Mouse (Mus musculus) C2C12 (cell line): ENCODE data around the gene Olfr772. TPM values are rescaled to one million over a fixed set of nuclear protein-coding genes. Genes with fewer than 3 reads are reported as not detected.
"Not testable (repeated sequence)": the region's sequence is repeated elsewhere in the genome, so short reads cannot be mapped to it uniquely, and the experiment has no call there.

ENCODE experiments used
- H3K27me3 ChIP-seq: one replicate; pipeline ENCODE4 v1.6.1; 2011; ENCODE audit not compliant: control insufficient read depth, insufficient read depth, insufficient read length
- H3K36me3 ChIP-seq: one replicate; pipeline ENCODE4 v1.6.1; 2011; ENCODE audit not compliant: control insufficient read depth, insufficient read depth
- H3K4me3 ChIP-seq: one replicate; pipeline ENCODE4 v1.5.1; 2011; ENCODE audit warnings: mild to moderate bottlenecking, control low read depth; ENCODE audit not compliant: poor library complexity, insufficient read depth, severe bottlenecking
- H3K79me2 ChIP-seq: one replicate; pipeline ENCODE4 v1.6.1; 2011; ENCODE audit not compliant: control insufficient read depth, insufficient read depth
- H3K79me3 ChIP-seq: one replicate; pipeline ENCODE4 v1.6.1; 2011; ENCODE audit warnings: low read depth, control low read depth
- H3ac ChIP-seq: one replicate; pipeline ENCODE3; 2011; ENCODE audit warnings: low read depth; ENCODE audit not compliant: control insufficient read depth, insufficient read length
- CEBPB ChIP-seq: IDR thresholded peaks from one replicate; pipeline ENCODE4 v1.6.1; 2011; ENCODE audit warnings: low read depth, mild to moderate bottlenecking, control low read depth, moderate library complexity
- CTCF ChIP-seq: IDR thresholded peaks from one replicate; pipeline ENCODE4 v1.5.1; 2011; ENCODE audit not compliant: control insufficient read depth, insufficient read depth, insufficient read length
- MAX ChIP-seq: IDR thresholded peaks from one replicate; pipeline ENCODE4 v1.6.1; 2011; ENCODE audit warnings: mild to moderate bottlenecking, control low read depth
- long read RNA-seq, 2 experiments: library from polyadenylated mRNA; unstranded; transcript quantifications; one replicate each; pipeline ENCODE4 v2.0.0; 2019 to 2020
- polyA plus RNA-seq: library from polyadenylated mRNA; unstranded; fragments of >200 nt; fragmentation: generic; extraction: Trizol; gene quantifications from one replicate; pipeline ENCODE4 v1.2.1, GENCODE M21; 2012; ENCODE audit warnings: missing spikeins

The Olfr772 gene
- polyA plus RNA-seq = not detected
- long read RNA-seq, experiment 1 = 0 reads
- long read RNA-seq, experiment 2 = 0 reads

- not testable (repeated sequence) for H3ac ChIP-seq
Observed at GRCm38 (mm10) chr10:129177821-129178220, at the start of gene Olfr772. TSS of gene Olfr772 (minus strand) at chr10:129177921.

GRCm38 (mm10) chr10:129187319-129187718 is 9.6 kb upstream of the Olfr772 start, which contains the start of gene Olfr773:
TSS of gene Olfr773 (minus strand) at chr10:129187419.
- H3K27me3 ChIP-seq, H3ac ChIP-seq, H3K36me3 ChIP-seq, H3K4me3 ChIP-seq, H3K79me2 ChIP-seq, H3K79me3 ChIP-seq: not testable (repeated sequence)

More at GRCm38 (mm10) chr10:129177821-129178220, at the start of gene Olfr772:
- H3K79me2 ChIP-seq, H3K79me3 ChIP-seq, H3K36me3 ChIP-seq, H3K27me3 ChIP-seq, H3K4me3 ChIP-seq: not testable (repeated sequence)

- Histone ChIP-seq H3K79me3 (no peaks in the 10 kb centered on the region), H3K27me3 (no peaks in the 10 kb centered on the region), H3K36me3 (no peaks in the 10 kb centered on the region), H3K4me3 (no peak within 1 kb of the TSS), H3ac (no peak within 1 kb of the TSS), H3K79me2 (no peaks in the 10 kb centered on the region)
- TF ChIP-seq MAX = no peak
- TF ChIP-seq CTCF = no peak
Observed at GRCm38 (mm10) chr10:129164651-129165050, 13.1 kb downstream of the Olfr772 start, which contains the start of gene Olfr771. TSS of gene Olfr771 (minus strand) at chr10:129164751.

- Histone ChIP-seq H3K4me3 (no peak within 1 kb of the TSS), H3ac (no peak within 1 kb of the TSS), H3K79me2 (no peaks in the 10 kb centered on the region), H3K79me3 (no peaks in the 10 kb centered on the region), H3K27me3 (no peaks in the 10 kb centered on the region), H3K36me3 (no peaks in the 10 kb centered on the region)
- no peak for TF ChIP-seq CEBPB
Observed at GRCm38 (mm10) chr10:129138898-129139297, 38.8 kb downstream of the Olfr772 start, which contains the start of gene Olfr770. TSS of gene Olfr770 (minus strand) at chr10:129138998.

Other genes with a start within 250 kb of the Olfr772 start
- 100 TPM for gene Itga7, start 244.1 kb downstream of the Olfr772 start, polyA plus RNA-seq
- not detected for gene Mettl7b, start 216.9 kb downstream of the Olfr772 start, polyA plus RNA-seq
- gene Olfr9, start 188.5 kb downstream of the Olfr772 start, polyA plus RNA-seq = not detected
- not detected for gene Olfr763, start 167.1 kb downstream of the Olfr772 start, polyA plus RNA-seq
- not detected for gene Olfr764-ps1, start 138.0 kb downstream of the Olfr772 start, polyA plus RNA-seq
- not detected for gene Olfr765, start 127.9 kb downstream of the Olfr772 start, polyA plus RNA-seq
- gene Olfr766-ps1, start 108.9 kb downstream of the Olfr772 start, polyA plus RNA-seq = not detected
- not detected for gene Olfr767, start 95.0 kb downstream of the Olfr772 start, polyA plus RNA-seq
- gene Olfr768, start 78.5 kb downstream of the Olfr772 start, polyA plus RNA-seq = not detected
- gene Olfr769, start 60.1 kb downstream of the Olfr772 start, polyA plus RNA-seq = not detected
- not detected for gene Olfr770, start 38.9 kb downstream of the Olfr772 start, polyA plus RNA-seq
- gene Olfr771, start 13.2 kb downstream of the Olfr772 start, polyA plus RNA-seq = not detected
- gene Olfr773, start 9.5 kb upstream of the Olfr772 start, polyA plus RNA-seq = not detected
- gene Olfr774, start 58.3 kb upstream of the Olfr772 start, polyA plus RNA-seq = not detected
- not detected for gene Olfr775, start 70.5 kb upstream of the Olfr772 start, polyA plus RNA-seq
- not detected for gene Olfr776, start 81.2 kb upstream of the Olfr772 start, polyA plus RNA-seq
- gene Olfr777, start 93.6 kb upstream of the Olfr772 start, polyA plus RNA-seq = not detected
- gene Olfr780, start 140.2 kb upstream of the Olfr772 start, polyA plus RNA-seq = not detected
- not detected for gene Olfr781, start 150.9 kb upstream of the Olfr772 start, polyA plus RNA-seq
- gene Olfr782, start 170.9 kb upstream of the Olfr772 start, polyA plus RNA-seq = not detected
- gene Olfr784, start 206.2 kb upstream of the Olfr772 start, polyA plus RNA-seq = 0.02 TPM
- gene Olfr785, start 227.5 kb upstream of the Olfr772 start, polyA plus RNA-seq = not detected
- gene Olfr786, start 249.4 kb upstream of the Olfr772 start, polyA plus RNA-seq = not detected